Comparison of ENCODE assay signal across 8 mouse cellular contexts in genomic region chrX:140060886-140061874, GRCm38 (mm10). TPM values are rescaled to one million over a fixed set of nuclear protein-coding genes. Genes with fewer than 3 reads are reported as not detected.
DNase-seq lines count a peak whose midpoint lies in the region; ATAC-seq and TF ChIP-seq lines count a peak whose summit lies in the region.

No protein-coding gene starts in this region.

- H3K4me2 ChIP-seq in lung, embryonic 14.5 days: peak overlapping the region; percentile 50
- peak overlapping the region; percentile 59 for H3K4me2 ChIP-seq in hindbrain, embryonic 16.5 days (ENCODE audit: low read length)
- peak overlapping the region; percentile 34 for H3K4me2 ChIP-seq in liver, embryonic 14.5 days (ENCODE audit: low read depth)
- peak overlapping the region; percentile 51 for H3K4me2 ChIP-seq in stomach, embryonic 16.5 days (ENCODE audit: low read depth, low read length)

- peaks cover 7% of the 10 kb centered on the region for H3K9me3 ChIP-seq in lung, embryonic 14.5 days (ENCODE audit: low read depth, low read length)
- peaks cover 12% of the 10 kb centered on the region for H3K9me3 ChIP-seq in embryonic facial prominence, embryonic 10.5 days
- peaks cover 12% of the 10 kb centered on the region for H3K9me3 ChIP-seq in hindbrain, embryonic 16.5 days (ENCODE audit: control insufficient read depth, low read length)
- no peaks in the 10 kb centered on the region; the same call in 1 of the 2 replicates for H3K9me3 ChIP-seq in liver, embryonic 14.5 days (ENCODE audit: control insufficient read depth, low read length)
- H3K9me3 ChIP-seq in stomach, embryonic 16.5 days (replicated peaks; ENCODE audit: control insufficient read depth, low read length): peaks cover 10% of the 10 kb centered on the region

- peaks cover 15% of the 10 kb centered on the region; the same call in 1 of the 2 replicates for H3K27me3 ChIP-seq in lung, embryonic 14.5 days (ENCODE audit: insufficient read depth, low read length)
- peaks cover 78% of the 10 kb centered on the region for H3K27me3 ChIP-seq in embryonic facial prominence, embryonic 10.5 days (replicated peaks; ENCODE audit: low read depth, poor library complexity, severe bottlenecking)
- peaks cover 6% of the 10 kb centered on the region for H3K27me3 ChIP-seq in hindbrain, embryonic 16.5 days (replicated peaks; ENCODE audit: control insufficient read depth, insufficient read depth, low read length)
- H3K27me3 ChIP-seq in liver, embryonic 14.5 days (ENCODE audit: control insufficient read depth, insufficient read depth, low read length): peaks cover 13% of the 10 kb centered on the region
- H3K27me3 ChIP-seq in stomach, embryonic 16.5 days (ENCODE audit: control insufficient read depth, insufficient read depth, low read length): peaks cover 16% of the 10 kb centered on the region

- H3K9ac ChIP-seq in lung, embryonic 14.5 days: no peak overlapping the region
- H3K9ac ChIP-seq in hindbrain, embryonic 16.5 days (ENCODE audit: low read depth, low read length): no peak overlapping the region
- H3K9ac ChIP-seq in liver, embryonic 14.5 days (replicated peaks): no peak overlapping the region
- H3K9ac ChIP-seq in stomach, embryonic 16.5 days (ENCODE audit: low read length): peak overlapping the region; percentile 21; the same call in 1 of the 2 replicates

- DNase-seq in lung, embryonic 14.5 days: peak; percentile 27
- no peak for DNase-seq in lung, postnatal 14 days
- DNase-seq in embryonic facial prominence, embryonic 10.5 days (ENCODE audit: low spot score): peak; percentile 31
- DNase-seq in liver, embryonic 14.5 days (ENCODE audit: low read depth in 3 of 3, low spot score in 3 of 3): no peak
- no peak for DNase-seq in natural killer cell, adult 2 months (ENCODE audit: low spot score in 2 of 2)

- H3K4me1 ChIP-seq in lung, embryonic 14.5 days (ENCODE audit: insufficient read depth): no peaks in the 10 kb centered on the region
- H3K4me1 ChIP-seq in embryonic facial prominence, embryonic 10.5 days: no peaks in the 10 kb centered on the region
- no peaks in the 10 kb centered on the region for H3K4me1 ChIP-seq in hindbrain, embryonic 16.5 days (ENCODE audit: control insufficient read depth, insufficient read depth, low read depth, low read length)
- H3K4me1 ChIP-seq in liver, embryonic 14.5 days (replicated peaks; ENCODE audit: control insufficient read depth in 2 of 2, insufficient read depth in 2 of 2, low read length in 1 of 2): no peaks in the 10 kb centered on the region
- 0 out of 2 replicates have a peak, but pooled peaks cover 3% of the 10 kb centered on the region for H3K4me1 ChIP-seq in stomach, embryonic 16.5 days (ENCODE audit: control insufficient read depth, insufficient read depth, low read length)

- H3K27ac ChIP-seq in lung, embryonic 14.5 days (ENCODE audit: low read depth): no peak overlapping the region
- no peak overlapping the region for H3K27ac ChIP-seq in embryonic facial prominence, embryonic 10.5 days (replicated peaks)
- H3K27ac ChIP-seq in hindbrain, embryonic 16.5 days (ENCODE audit: low read depth, low read length): no peak overlapping the region
- H3K27ac ChIP-seq in liver, embryonic 14.5 days: no peak overlapping the region
- no peak overlapping the region for H3K27ac ChIP-seq in stomach, embryonic 16.5 days (ENCODE audit: low read length)

- peak overlapping the region; percentile 34 for H3K4me3 ChIP-seq in lung, embryonic 14.5 days (ENCODE audit: low read depth, low read length)
- H3K4me3 ChIP-seq in embryonic facial prominence, embryonic 10.5 days: peak overlapping the region; percentile 51
- H3K4me3 ChIP-seq in hindbrain, embryonic 16.5 days (ENCODE audit: low read length): peak overlapping the region; percentile 42
- H3K4me3 ChIP-seq in liver, embryonic 14.5 days (ENCODE audit: insufficient read depth in 1 of 2, low read depth in 2 of 2, low read length in 2 of 2): peak overlapping the region in 1 of 2 experiments; percentile 33; a peak in 2 of 4 replicates
- H3K4me3 ChIP-seq in stomach, embryonic 16.5 days (replicated peaks; ENCODE audit: low read length): peak overlapping the region; percentile 39

- no peak for TF ChIP-seq EP300 in liver, embryonic 14.5 days (IDR thresholded peaks at IDR 0.05; ENCODE audit: low read depth)

- H3K36me3 ChIP-seq in lung, embryonic 14.5 days (ENCODE audit: insufficient read depth): no peaks in the 10 kb centered on the region
- no peaks in the 10 kb centered on the region for H3K36me3 ChIP-seq in embryonic facial prominence, embryonic 10.5 days (replicated peaks)
- H3K36me3 ChIP-seq in hindbrain, embryonic 16.5 days (ENCODE audit: control insufficient read depth, insufficient read depth, low read length): no peaks in the 10 kb centered on the region
- no peaks in the 10 kb centered on the region for H3K36me3 ChIP-seq in liver, embryonic 14.5 days (replicated peaks; ENCODE audit: control insufficient read depth, insufficient read depth, low read depth)
- H3K36me3 ChIP-seq in stomach, embryonic 16.5 days (ENCODE audit: control insufficient read depth, insufficient read depth, low read length): no peaks in the 10 kb centered on the region

- TF ChIP-seq CTCF in lung, embryonic 14.5 days (IDR thresholded peaks at IDR 0.05; ENCODE audit: low read depth): no peak
- no peak for TF ChIP-seq CTCF in liver, embryonic 14.5 days (IDR thresholded peaks at IDR 0.05; ENCODE audit: low read depth)

- WGBS in lung, embryonic 14.5 days: 7% methylated on average over 66 of the region's 90 CpGs
- 24% methylated on average over 90 of the region's 90 CpGs for WGBS in embryonic facial prominence, embryonic 10.5 days
- 26% methylated on average over 75 of the region's 90 CpGs for WGBS in hindbrain, embryonic 16.5 days
- WGBS in liver, embryonic 14.5 days (ENCODE audit: insufficient replicate concordance): 12% methylated on average over 84 of the region's 90 CpGs
- WGBS in stomach, embryonic 16.5 days: 14% methylated on average over 84 of the region's 90 CpGs

- no peak for ATAC-seq in lung, embryonic 14.5 days (ENCODE audit: insufficient read depth)
- no peak for ATAC-seq in hindbrain, embryonic 16.5 days
- no peak for ATAC-seq in liver, embryonic 14.5 days (ENCODE audit: insufficient read depth)
- ATAC-seq in stomach, embryonic 16.5 days (ENCODE audit: insufficient read depth, low FRiP score): 0 out of 2 replicates have a peak, but pooled peaks have one; percentile 17
- no peak for ATAC-seq in granulocyte monocyte progenitor cell, adult 5-6 weeks (replicated peaks; ENCODE audit: poor library complexity, severe bottlenecking)

RNA-seq across cellular contexts. Expression of gene Nup62cl, which starts 1.3 kb away (rescaled TPM):
- 2.2 and 3.0 TPM in 2 replicates for polyA plus RNA-seq in lung, embryonic 14.5 days (2014; fragmentation: Nextera tagmentation; extraction: Ambion mirVana)
- polyA plus RNA-seq in embryonic facial prominence, embryonic 10.5 days (2016; fragmentation: Nextera tagmentation; extraction: Ambion mirVana): 2.7 and 2.8 TPM in 2 replicates
- 1.0 and 1.2 TPM in 2 replicates for polyA plus RNA-seq in hindbrain, embryonic 16.5 days (2015; fragmentation: Nextera tagmentation; extraction: Ambion mirVana)
- 1.2 and 2.0 TPM in 2 replicates for polyA plus RNA-seq in liver, embryonic 14.5 days (2012; rRNA removed)
- 1.4 and 2.0 TPM in 2 replicates for polyA plus RNA-seq in liver, embryonic 14.5 days (2014; fragmentation: Nextera tagmentation; extraction: Ambion mirVana)
- polyA plus RNA-seq in stomach, embryonic 16.5 days (2015; fragmentation: Nextera tagmentation; extraction: Ambion mirVana): 6.0 and 7.3 TPM in 2 replicates
- not detected in 2 replicates for total RNA-seq in granulocyte monocyte progenitor cell, adult 5-6 weeks (2014; fragmentation: Nextera tagmentation)
- not detected in 2 replicates for total RNA-seq in granulocyte monocyte progenitor cell, adult 5-6 weeks (2017)

RNA-seq across cellular contexts. Expression of gene Pih1h3b, which starts 1.5 kb away (rescaled TPM):
- not detected in 2 replicates for polyA plus RNA-seq in lung, embryonic 14.5 days (2014; fragmentation: Nextera tagmentation; extraction: Ambion mirVana)
- not detected in 2 replicates for polyA plus RNA-seq in embryonic facial prominence, embryonic 10.5 days (2016; fragmentation: Nextera tagmentation; extraction: Ambion mirVana)
- polyA plus RNA-seq in hindbrain, embryonic 16.5 days (2015; fragmentation: Nextera tagmentation; extraction: Ambion mirVana): not detected in 2 replicates
- polyA plus RNA-seq in liver, embryonic 14.5 days (2012; rRNA removed): not detected in 2 replicates
- not detected in 2 replicates for polyA plus RNA-seq in liver, embryonic 14.5 days (2014; fragmentation: Nextera tagmentation; extraction: Ambion mirVana)
- polyA plus RNA-seq in stomach, embryonic 16.5 days (2015; fragmentation: Nextera tagmentation; extraction: Ambion mirVana): not detected in 2 replicates
- not detected in 2 replicates for total RNA-seq in granulocyte monocyte progenitor cell, adult 5-6 weeks (2014; fragmentation: Nextera tagmentation)
- total RNA-seq in granulocyte monocyte progenitor cell, adult 5-6 weeks (2017): not detected in 2 replicates

Comparison
In these comparisons a context has a peak if more than half of its experiments do, and no peak if none do; other contexts are left out.
1. DNase-seq: peak in lung, embryonic 14.5 days (single experiment) and embryonic facial prominence, embryonic 10.5 days (single experiment); none in lung, postnatal 14 days (single experiment), liver, embryonic 14.5 days (0 of 3) and natural killer cell, adult 2 months (0 of 2).
2. Peak in every context shown above with its lines, with median percentiles within 50 percentile points of each other: H3K4me2 ChIP-seq.